12 mouse cellular contexts compared by ENCODE assay signal in the genomic region with DNA sequence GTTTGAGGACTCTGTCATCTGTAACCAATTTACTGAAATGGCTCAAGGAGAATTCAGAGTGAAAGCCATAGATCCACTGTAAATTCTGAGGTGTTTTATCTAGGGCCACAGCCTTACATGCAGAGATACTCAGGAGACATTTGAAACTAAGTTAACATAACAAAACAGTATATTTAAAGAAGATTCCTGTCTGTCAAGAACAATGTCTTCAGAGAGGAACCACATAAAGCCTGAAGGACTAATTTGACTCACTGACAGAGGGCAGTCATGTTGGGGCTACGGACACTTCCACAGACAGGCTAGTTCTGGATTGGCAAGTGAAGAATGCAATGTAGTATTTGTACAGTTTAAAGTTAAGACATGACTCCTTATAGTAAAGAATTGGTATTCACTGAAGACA.
"Had no signal": no experiment of that assay in that cellular context is flagged by ENCODE, and none has a peak within 500 bp of the region (broad histone marks: within the 10 kb centered on the region; RNA-seq: fewer than 3 reads in every experiment).

No protein-coding gene starts in this region.

- DNase-seq: left cerebral cortex, postnatal 4 days; liver; liver, embryonic 13.5 days; liver, postnatal 0 days; lung, adult 18-20 months; lung, adult 2 months; lung, embryonic 14.5 days; lung, postnatal 10 days; lung, postnatal 14 days; lung, postnatal 36 days; lung, postnatal 4 days; midbrain, embryonic 14.5 days had no signal
